Mouse (Mus musculus) granulocyte monocyte progenitor cell, adult 5-6 weeks (primary cell): ENCODE data around the gene Evi2a. TPM values are rescaled to one million over a fixed set of nuclear protein-coding genes. Genes with fewer than 3 reads are reported as not detected.
A peak's percentile ranks its signal among the peaks of the same experiment; 100 is the strongest.

Experiments
- ATAC-seq: replicated peaks from 2 replicates; pipeline ENCODE4 v1.8.0; 2016; ENCODE audit warnings: mild to moderate bottlenecking, moderate TSS enrichment, inconsistent platforms; ENCODE audit not compliant: poor library complexity, severe bottlenecking
- total RNA-seq, 2 experiments: library from RNA; stranded (forward) in 1 of 2; stranded (reverse) in 1 of 2; fragments of 200-712, 200-1000 nt in 1 of 2; fragments of >200 nt in 1 of 2; fragmentation: Nextera tagmentation in 1 of 2; gene quantifications; 2 replicates each; pipeline ENCODE4 v1.2.3; 2014 to 2017

Evi2a gene
- total RNA-seq, 2 experiments from 2014 or later = 6.7 to 20.1 TPM

GRCm38 (mm10) chr11:79527015-79527738, 3.2 kb downstream of the Evi2a start:
- ATAC-seq = peak; percentile 45

GRCm38 (mm10) chr11:79526549-79526948, 3.9 kb downstream of the Evi2a start:
- ATAC-seq = no peak

- no peak for ATAC-seq
Observed at GRCm38 (mm10) chr11:79524310-79524575, 6.2 kb downstream of the Evi2a start.

- ATAC-seq = peak; percentile 52
Observed at GRCm38 (mm10) chr11:79523560-79524309, 6.7 kb downstream of the Evi2a start, which contains the start of gene Evi2b. Gene Evi2b (minus strand): TSS chr11:79523762.

- no peak for ATAC-seq
Observed at GRCm38 (mm10) chr11:79522944-79523343, 7.5 kb downstream of the Evi2a start.

GRCm38 (mm10) chr11:79521930-79522329, 8.5 kb downstream of the Evi2a start:
- ATAC-seq = no peak

DNA sequence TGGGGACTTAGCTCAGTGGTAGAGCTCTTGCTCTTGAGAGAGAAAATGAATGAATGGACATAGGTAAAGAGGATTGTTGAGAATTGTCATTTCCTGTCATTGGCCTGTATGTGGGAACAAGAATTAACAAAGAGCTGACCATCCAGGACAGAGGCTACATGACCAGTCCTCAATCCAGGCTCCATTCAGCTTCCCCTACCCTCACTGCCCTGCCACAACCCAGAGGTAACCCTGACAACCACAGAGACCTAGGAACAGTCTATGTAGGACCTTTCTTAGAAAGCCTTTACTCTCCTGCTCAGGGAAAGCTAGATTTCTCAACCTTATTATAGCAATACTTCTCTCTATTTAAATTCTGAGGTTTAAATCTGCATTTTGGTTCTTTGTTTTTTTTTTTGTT, 9.6 kb downstream of the Evi2a start:
- ATAC-seq = peak; percentile 28; the same call in 1 of the 2 replicates

- ATAC-seq = peak; percentile 86
Observed at GRCm38 (mm10) chr11:79519878-79520291, 10.5 kb downstream of the Evi2a start.

GRCm38 (mm10) chr11:79519299-79519698, 11.1 kb downstream of the Evi2a start:
- no peak for ATAC-seq

DNA sequence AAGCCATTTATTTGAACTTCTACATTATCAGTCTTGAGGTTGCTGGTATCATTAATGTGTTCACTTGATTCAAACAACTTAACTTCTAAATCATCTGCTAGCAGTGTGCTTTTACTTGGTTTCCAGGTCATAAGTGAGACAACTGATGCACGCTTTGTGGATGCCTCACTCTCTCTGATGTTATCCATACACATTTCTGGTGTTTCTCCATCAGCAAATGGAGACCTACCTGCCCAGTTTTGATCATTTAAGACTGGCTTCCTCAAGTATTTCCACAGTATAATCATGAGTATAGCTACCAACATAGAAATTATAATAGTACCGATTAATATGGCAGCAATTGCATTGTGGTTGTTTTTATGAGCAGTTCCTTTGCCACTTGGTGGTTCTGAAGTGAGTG, 14.6 kb downstream of the Evi2a start:
- no peak for ATAC-seq

GRCm38 (mm10) chr11:79515331-79515730, 15.1 kb downstream of the Evi2a start:
- ATAC-seq = no peak

DNA sequence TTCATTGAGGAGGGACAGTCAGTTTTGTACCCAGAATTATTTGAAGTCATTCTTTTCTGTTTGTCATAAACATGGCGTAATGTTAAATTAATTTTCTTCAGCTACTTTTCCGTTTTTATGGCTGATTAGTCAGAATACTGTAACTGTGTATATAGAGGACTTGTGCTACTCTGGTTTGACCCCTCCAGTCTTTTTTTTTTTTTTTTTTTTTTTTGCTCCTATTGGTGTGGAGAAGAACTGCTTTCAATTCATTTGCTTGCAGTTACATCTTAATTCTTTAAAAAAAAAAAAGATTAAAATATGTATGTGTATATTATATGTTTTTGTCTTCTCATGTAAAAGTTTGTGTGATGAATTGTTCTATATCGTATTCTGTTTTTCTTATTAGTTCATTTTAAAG, 18.4 kb downstream of the Evi2a start:
- no peak for ATAC-seq

GRCm38 (mm10) chr11:79504506-79504905, 25.9 kb downstream of the Evi2a start:
- ATAC-seq = no peak

DNA sequence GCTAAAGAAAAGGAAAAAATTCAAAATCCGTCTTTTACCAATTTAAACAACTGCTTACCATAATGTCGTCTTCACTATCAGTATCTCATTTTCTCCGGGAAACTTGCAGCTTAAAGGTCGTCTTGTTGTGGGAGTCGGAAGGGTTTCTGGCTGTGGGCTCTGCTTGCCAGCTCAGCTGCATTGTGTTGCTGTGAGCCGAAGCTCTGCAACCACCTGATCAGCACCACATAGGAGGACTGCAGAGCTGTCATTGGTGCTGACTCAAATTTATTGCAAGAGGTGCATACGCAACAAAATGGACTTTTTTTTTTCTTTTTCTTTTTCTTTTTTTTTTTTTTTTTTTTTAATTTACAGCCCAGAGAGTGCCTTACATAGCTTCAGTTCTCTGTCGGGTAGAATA, 26.6 kb downstream of the Evi2a start, which contains the start of gene Omg:
TSS of gene Omg (minus strand) at position 240 of the 400 bp plus-strand sequence.
- ATAC-seq = no peak

DNA sequence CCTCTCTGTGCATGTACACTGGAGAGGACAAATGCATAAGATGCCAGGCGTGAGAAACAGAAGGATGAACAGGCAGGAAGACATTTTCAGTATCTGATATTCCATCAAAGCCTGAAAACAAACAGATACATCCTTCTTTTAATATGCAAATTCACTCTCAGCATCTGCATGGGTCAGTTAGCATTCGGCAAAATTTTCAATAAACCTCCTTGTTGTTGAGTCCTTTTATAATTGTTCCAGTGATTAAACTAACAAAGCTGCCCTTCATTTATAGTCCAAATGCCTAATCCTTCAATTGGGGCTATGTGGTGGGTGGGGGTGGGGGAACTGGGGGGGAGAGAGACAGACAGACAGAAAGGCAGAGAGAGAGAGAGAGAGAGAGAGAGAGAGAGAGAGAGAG, 27.5 kb downstream of the Evi2a start:
- no peak for ATAC-seq

DNA sequence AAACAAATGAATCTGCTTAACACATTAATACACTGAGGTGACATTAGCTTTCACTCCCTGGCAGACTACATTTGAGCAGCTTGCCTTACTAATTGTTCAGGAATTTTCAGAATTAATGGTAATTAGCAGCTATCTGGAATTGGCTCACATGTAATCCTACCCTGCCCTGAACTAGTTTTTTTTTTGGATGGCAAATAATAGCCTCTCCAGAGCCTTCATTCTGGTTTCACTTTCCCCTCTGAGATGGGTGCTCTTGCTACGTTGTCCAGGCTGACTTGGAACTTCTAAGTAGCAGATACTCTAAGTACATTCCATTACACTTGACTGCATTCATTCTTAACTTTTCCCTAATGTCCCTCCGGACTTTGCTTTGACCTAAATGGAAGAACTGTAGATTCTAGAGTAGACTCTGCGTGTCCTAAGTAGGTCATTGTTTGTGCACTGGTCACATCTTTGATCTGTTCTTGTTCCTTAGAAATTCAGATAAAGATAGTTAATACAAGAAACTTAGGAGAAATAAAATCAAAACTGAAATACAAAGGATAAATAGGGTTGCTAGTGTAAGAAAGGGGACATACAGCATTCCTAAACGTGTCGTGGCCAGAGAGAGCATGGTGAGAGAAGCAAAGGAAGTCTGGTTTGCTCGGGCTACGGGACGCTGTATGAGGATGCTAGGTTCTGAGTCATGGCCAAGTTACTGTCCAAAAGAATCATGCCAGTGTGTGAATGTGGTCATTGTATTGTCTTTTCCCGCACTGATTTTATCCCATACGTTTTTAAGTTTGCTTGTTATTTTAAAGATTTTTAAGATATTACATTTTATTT, 35.2 kb downstream of the Evi2a start:
- ATAC-seq = no peak

DNA sequence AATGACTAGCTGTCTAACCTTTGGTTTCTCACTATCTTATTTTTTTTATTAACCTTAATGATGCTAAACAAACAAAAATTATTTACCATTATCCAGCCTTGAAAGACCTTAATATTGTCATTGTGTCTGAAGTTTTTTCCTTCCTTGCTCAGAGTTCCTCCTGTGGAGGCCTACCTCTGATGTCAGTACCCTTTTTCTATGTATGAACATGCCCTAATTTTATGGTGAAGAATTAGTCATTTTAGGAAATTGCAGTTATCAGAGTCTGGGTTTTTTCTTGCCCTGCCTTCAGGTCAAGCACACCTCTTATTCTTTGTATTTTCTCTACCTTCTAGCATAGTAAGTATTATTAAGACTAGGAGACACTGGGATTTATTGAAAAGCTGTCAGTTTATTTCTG, 45.7 kb downstream of the Evi2a start:
- ATAC-seq = no peak

- no peak for ATAC-seq
Observed at GRCm38 (mm10) chr11:79483876-79484528, 46.4 kb downstream of the Evi2a start.

DNA sequence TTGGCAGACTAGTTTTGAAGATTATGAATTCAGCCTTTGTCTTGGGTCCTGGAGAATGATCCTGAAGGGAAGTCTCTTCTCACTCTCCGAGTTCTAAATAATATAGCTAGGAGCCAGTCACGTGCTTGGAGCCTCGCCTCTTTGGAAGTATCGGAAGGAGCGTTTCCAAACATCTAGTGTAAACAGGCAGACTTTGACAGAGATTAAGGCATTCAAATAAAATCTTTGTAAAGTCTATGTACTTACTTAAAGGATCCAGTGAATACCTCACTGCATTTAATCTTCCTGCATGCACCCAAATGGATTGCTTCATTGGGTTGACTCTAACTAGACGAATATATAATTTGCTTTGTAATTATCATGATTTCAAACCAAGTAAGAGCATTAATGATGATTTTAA, 47.0 kb downstream of the Evi2a start:
- ATAC-seq = no peak
